Mouse (Mus musculus) heart, adult 18-20 months (tissue): ENCODE measurements at regions not wholly inside any gene's neighbourhood (a gene's known extent, or its start where the extent isn't known, plus 50 kb on each side); places are given as distances from the start of the nearest gene placed in this dataset.
A peak's percentile ranks its signal among the peaks of the same experiment; 100 is the strongest.
"Not testable (repeated sequence)": the region's sequence is repeated elsewhere in the genome, so short reads cannot be mapped to it uniquely, and the experiment has no call there.

Experiments
- DNase-seq, 2 experiments: peaks; one replicate each; pipeline ENCODE4 v3.0.0; 2021 to 2022; ENCODE audit warnings: mixed read lengths in 1 of 2

- DNase-seq = no peak
Observed at GRCm38 (mm10) chr3:17452984-17453383, 495.2 kb upstream of the Cypt12 start.

DNA sequence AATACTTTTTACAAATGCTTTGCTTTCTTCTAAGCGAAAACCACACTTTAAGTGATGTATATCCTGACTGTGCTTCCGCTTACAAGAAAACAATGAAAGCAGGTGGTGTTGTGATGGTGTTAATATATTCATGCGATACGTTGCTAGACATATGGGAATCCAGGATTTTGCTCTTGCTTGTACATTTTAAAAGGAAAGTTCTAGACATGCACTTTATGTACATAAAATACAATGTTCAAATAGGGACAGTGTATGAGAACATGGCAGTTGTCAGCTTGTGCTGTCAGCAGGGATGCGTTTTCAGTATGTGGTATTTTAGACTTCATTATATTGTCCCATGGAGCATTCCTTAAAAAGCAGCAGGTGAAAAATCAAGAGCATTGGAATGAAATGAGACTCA lies 487.7 kb upstream of the Cypt12 start:
- DNase-seq = no peak

GRCm38 (mm10) chr3:17461365-17461764 lies 486.8 kb upstream of the Cypt12 start:
- no peak for DNase-seq

GRCm38 (mm10) chr3:17473812-17474211 lies 474.4 kb upstream of the Cypt12 start:
- no peak for DNase-seq

- peak; percentile 7 to 22 for DNase-seq
Observed at GRCm38 (mm10) chr3:17489240-17490142, 458.7 kb upstream of the Cypt12 start.

GRCm38 (mm10) chr3:17490632-17491031 lies 457.6 kb upstream of the Cypt12 start:
- no peak for DNase-seq

- no peak for DNase-seq
Observed at GRCm38 (mm10) chr3:17498291-17498690, 449.9 kb upstream of the Cypt12 start.

GRCm38 (mm10) chr3:17501556-17501955 lies 446.7 kb upstream of the Cypt12 start:
- no peak for DNase-seq

GRCm38 (mm10) chr3:17541346-17541745 lies 406.9 kb upstream of the Cypt12 start:
- no peak for DNase-seq

GRCm38 (mm10) chr3:17547559-17548059 lies 400.6 kb upstream of the Cypt12 start:
- no peak for DNase-seq

- DNase-seq = no peak
Observed at GRCm38 (mm10) chr3:17582487-17582886, 365.7 kb upstream of the Cypt12 start.

GRCm38 (mm10) chr3:17589956-17590546 lies 358.2 kb upstream of the Cypt12 start:
- DNase-seq = no peak

DNA sequence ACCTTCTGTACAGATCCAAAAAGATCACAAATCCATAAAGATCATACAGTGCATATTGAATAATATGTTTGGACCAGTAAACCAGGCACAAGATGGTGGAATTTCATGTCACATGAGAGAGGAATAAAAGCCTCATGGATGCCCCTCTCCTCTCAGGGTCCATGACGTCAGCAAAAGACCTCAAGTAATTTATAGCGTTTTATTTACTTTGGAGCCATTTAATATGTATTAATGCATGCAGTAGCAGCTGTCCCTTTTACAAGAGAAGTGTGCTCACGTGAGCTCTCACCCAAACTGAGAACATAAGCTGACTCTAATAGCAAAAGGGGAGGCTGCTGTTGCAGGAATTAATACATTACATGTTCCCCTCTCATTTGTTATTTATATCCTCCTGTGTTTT lies 355.7 kb upstream of the Cypt12 start:
- no peak for DNase-seq

DNA sequence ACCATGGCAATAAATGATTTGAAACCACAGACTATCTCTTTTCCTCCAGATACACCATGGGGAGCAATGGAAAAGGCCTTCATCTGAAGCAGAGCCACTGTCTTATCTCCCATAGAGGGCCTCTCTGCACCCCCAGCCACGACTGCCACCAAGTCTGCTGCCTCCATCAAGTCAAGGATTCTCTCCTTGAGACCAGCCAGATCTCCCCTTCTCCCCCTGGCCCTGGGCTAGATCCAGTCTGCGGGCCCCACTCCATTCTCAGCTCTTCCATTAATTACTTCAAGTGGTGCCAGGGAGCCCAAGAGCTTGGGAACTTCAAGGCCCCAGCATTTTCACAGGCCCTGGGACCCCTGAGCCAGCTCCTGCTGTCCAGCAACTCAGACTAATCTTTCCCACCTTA lies 351.8 kb upstream of the Cypt12 start:
- DNase-seq = no peak

GRCm38 (mm10) chr3:17613486-17613885 lies 334.7 kb upstream of the Cypt12 start:
- DNase-seq = no peak

DNA sequence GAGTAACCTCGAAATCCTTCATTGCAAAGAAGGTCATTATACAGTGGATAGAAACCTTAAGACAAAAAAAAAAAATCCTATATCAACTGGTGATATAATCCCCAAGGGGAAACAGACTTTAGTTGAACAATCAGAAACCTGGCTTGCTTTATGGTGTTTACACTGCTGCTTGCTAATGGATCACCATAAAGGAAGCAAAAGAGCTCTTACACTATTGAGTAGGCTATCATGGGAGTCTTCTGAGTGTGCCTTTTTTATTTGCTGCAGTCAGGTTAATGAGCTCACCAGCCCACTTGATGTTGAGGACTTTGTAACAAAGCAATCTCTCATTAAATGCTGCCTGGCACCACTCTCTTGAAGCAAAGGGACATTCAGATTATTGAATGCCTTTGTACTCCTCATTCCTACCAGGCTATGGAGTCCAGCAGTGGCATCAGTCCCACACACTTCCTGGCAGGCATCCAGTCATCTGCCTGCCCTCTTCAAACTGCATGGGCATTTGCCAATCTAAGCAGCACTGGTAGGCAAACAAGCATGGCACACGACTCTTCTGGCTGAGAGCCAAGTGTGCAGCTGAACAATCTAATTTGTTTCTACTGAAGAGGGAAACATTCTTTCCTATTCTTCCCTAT lies 331.7 kb upstream of the Cypt12 start:
- DNase-seq = peak; percentile 82 to 83

GRCm38 (mm10) chr3:17619489-17619888 lies 328.7 kb upstream of the Cypt12 start:
- no peak for DNase-seq

- DNase-seq = no peak
Observed at GRCm38 (mm10) chr3:17619890-17620289, 328.3 kb upstream of the Cypt12 start.

- no peak for DNase-seq
Observed at GRCm38 (mm10) chr3:17620398-17620797, 327.8 kb upstream of the Cypt12 start.

- DNase-seq = no peak
Observed at GRCm38 (mm10) chr3:17632484-17632883, 315.7 kb upstream of the Cypt12 start.

- DNase-seq = no peak
Observed at GRCm38 (mm10) chr3:17636276-17636675, 311.9 kb upstream of the Cypt12 start.

- not testable (repeated sequence) for DNase-seq
Observed at GRCm38 (mm10) chr3:17659988-17660387, 288.2 kb upstream of the Cypt12 start.

DNA sequence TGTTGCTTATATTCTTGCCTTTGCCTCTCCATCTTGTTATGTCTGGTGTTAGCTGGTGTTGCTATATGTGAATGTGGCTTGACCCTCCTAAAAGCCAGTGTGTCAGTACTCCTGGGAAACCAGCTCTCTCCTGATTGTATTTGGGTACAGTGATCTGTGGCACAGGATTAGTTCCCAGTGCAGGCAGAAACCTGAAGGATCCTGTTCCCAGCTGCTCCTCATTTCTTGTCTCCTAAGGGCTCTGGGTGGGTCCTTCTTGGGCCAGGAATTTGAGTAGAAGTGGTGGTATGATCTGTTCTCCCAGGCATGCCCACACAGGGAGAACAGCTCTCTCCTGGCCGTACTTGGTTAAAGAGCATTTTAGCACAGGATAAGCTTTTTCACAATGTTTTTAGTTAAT lies 286.2 kb upstream of the Cypt12 start:
- no peak for DNase-seq
